Mouse (Mus musculus): ENCODE results near the gene Abraxas2. TPM values are rescaled to one million over a fixed set of nuclear protein-coding genes. Genes with fewer than 3 reads are reported as not detected.

Gene Abraxas2
- polyA plus RNA-seq, 1 experiment from 2014 or later: 38.7 TPM

GRCm38 (mm10) chr7:132931560-132932351, 72.7 kb downstream of the Abraxas2 start:
- H3K4me2 ChIP-seq (ENCODE audit: low read depth, low read length): peak overlapping the region; percentile 60
- H3K27me3 ChIP-seq (replicated peaks; ENCODE audit: control insufficient read depth, insufficient read depth, low read length): no peaks in the 10 kb centered on the region
- peaks cover 13% of the 10 kb centered on the region for H3K4me1 ChIP-seq (ENCODE audit: control insufficient read depth, insufficient read depth, low read length)
- no peaks in the 10 kb centered on the region for H3K36me3 ChIP-seq (ENCODE audit: control insufficient read depth, insufficient read depth, low read length)
- no peaks in the 10 kb centered on the region for H3K9me3 ChIP-seq (ENCODE audit: control insufficient read depth, low read length)
- H3K27ac ChIP-seq (replicated peaks; ENCODE audit: low read depth, low read length): peak overlapping the region; percentile 98
- peak; percentile 60 for ATAC-seq (ENCODE audit: low read depth)
- H3K9ac ChIP-seq (ENCODE audit: low read depth, low read length): peak overlapping the region; percentile 97
- H3K4me3 ChIP-seq (ENCODE audit: low read depth, low read length): peak overlapping the region; percentile 94
- peak; percentile 50 for DNase-seq (ENCODE audit: low spot score)
- WGBS: 2% methylated on average over 22 of the region's 55 CpGs

GRCm38 (mm10) chr7:132933331-132933730, 74.3 kb downstream of the Abraxas2 start:
- 87% methylated on average over 1 of the region's 1 CpGs for WGBS
- Histone ChIP-seq H3K27me3 (replicated peaks; ENCODE audit: control insufficient read depth, insufficient read depth, low read length) (no peaks in the 10 kb centered on the region), H3K9ac (ENCODE audit: low read depth, low read length) (no peak overlapping the region), H3K4me1 (ENCODE audit: control insufficient read depth, insufficient read depth, low read length) (peaks cover 13% of the 10 kb centered on the region), H3K27ac (replicated peaks; ENCODE audit: low read depth, low read length) (no peak overlapping the region), H3K9me3 (ENCODE audit: control insufficient read depth, low read length) (no peaks in the 10 kb centered on the region), H3K4me3 (ENCODE audit: low read depth, low read length) (no peak overlapping the region), H3K4me2 (ENCODE audit: low read depth, low read length) (no peak overlapping the region), H3K36me3 (ENCODE audit: control insufficient read depth, insufficient read depth, low read length) (no peaks in the 10 kb centered on the region)
- no peak for DNase-seq (ENCODE audit: low spot score)
- no peak for ATAC-seq (ENCODE audit: low read depth)

Other genes starting within 250 kb of the Abraxas2 start
- 14.3 and 20.7 TPM in 2 replicates for gene Lhpp, start 248.6 kb upstream of the Abraxas2 start, polyA plus RNA-seq (2014; fragmentation: Nextera tagmentation; extraction: Ambion mirVana)
- 16.5 and 21.0 TPM in 2 replicates for gene Fam53b, start 45.3 kb upstream of the Abraxas2 start, polyA plus RNA-seq (2014; fragmentation: Nextera tagmentation; extraction: Ambion mirVana)
- gene Eef1akmt2, start 6.6 kb upstream of the Abraxas2 start, polyA plus RNA-seq (2014; fragmentation: Nextera tagmentation; extraction: Ambion mirVana): 58.5 and 62.2 TPM in 2 replicates
- 15.2 and 19.3 TPM in 2 replicates for gene Zranb1, start 71.9 kb downstream of the Abraxas2 start, polyA plus RNA-seq (2014; fragmentation: Nextera tagmentation; extraction: Ambion mirVana)

Data from embryonic facial prominence, embryonic 14.5 days (tissue).